14 mouse cellular contexts compared by ENCODE assay signal in genomic region chr1:37045472-37045871, GRCm38 (mm10). TPM values are rescaled to one million over a fixed set of nuclear protein-coding genes. Genes with fewer than 3 reads are reported as not detected.
"Had no signal": no experiment of that assay in that cellular context is flagged by ENCODE, and none has a peak within 500 bp of the region (broad histone marks: within the 10 kb centered on the region; RNA-seq: fewer than 3 reads in every experiment).

No protein-coding gene starts in this region.

- H3K27ac ChIP-seq: layer of hippocampus, adult 2 months; left cerebral cortex, adult 2 months; limb, embryonic 15.5 days; liver, embryonic 12.5 days; midbrain, embryonic 15.5 days; neural tube, embryonic 12.5 days; stomach, postnatal 0 days had no signal

- H3K4me1 ChIP-seq: limb, embryonic 15.5 days; liver, embryonic 12.5 days; midbrain, embryonic 15.5 days; neural tube, embryonic 12.5 days had no signal

- H3K9me3 ChIP-seq: limb, embryonic 15.5 days; liver, embryonic 12.5 days; midbrain, embryonic 15.5 days had no signal

- H3K36me3 ChIP-seq: limb, embryonic 15.5 days; liver, embryonic 12.5 days; midbrain, embryonic 15.5 days; neural tube, embryonic 12.5 days had no signal

- H3K9ac ChIP-seq: limb, embryonic 15.5 days; liver, embryonic 12.5 days; lung, embryonic 14.5 days; midbrain, embryonic 15.5 days; neural tube, embryonic 12.5 days had no signal

- H3K27me3 ChIP-seq: limb, embryonic 15.5 days; liver, embryonic 12.5 days; midbrain, embryonic 15.5 days; neural tube, embryonic 12.5 days had no signal

- DNase-seq: kidney, postnatal 10 days; lung, embryonic 14.5 days; lung, postnatal 10 days; lung, postnatal 4 days; thymus, postnatal 4 days had no signal

- H3K4me3 ChIP-seq: layer of hippocampus, adult 2 months; left cerebral cortex, adult 2 months; limb, embryonic 15.5 days; liver, embryonic 12.5 days; midbrain, embryonic 15.5 days; neural tube, embryonic 12.5 days had no signal

- H3K4me2 ChIP-seq: limb, embryonic 15.5 days; liver, embryonic 12.5 days; lung, embryonic 14.5 days; midbrain, embryonic 11.5 days; midbrain, embryonic 15.5 days; neural tube, embryonic 12.5 days had no signal

- ATAC-seq: liver, embryonic 12.5 days; midbrain, embryonic 15.5 days had no signal

RNA-seq across cellular contexts. Expression of gene Vwa3b, which starts 19.1 kb away (rescaled TPM):
- total RNA-seq: monocyte, adult 5-6 weeks had no signal
- polyA plus RNA-seq: liver, embryonic 12.5 days; lung, embryonic 14.5 days had no signal
